Mouse (Mus musculus): Measurements from ENCODE around the gene Fkbpl.

GRCm38 (mm10) chr17:34688889-34689288 is 44.3 kb downstream of the Fkbpl start:
- TF ChIP-seq NELFE (IDR thresholded peaks at IDR 0.05; ENCODE audit: low read depth, low read length) (no peak), CTCF (conservative IDR thresholded peaks at IDR 0.05 in 1 of 2, IDR thresholded peaks at IDR 0.05 in 1 of 2; ENCODE audit: low read depth in 2 of 2, low read length in 2 of 2) (no peak), CHD1 (IDR thresholded peaks at IDR 0.05; ENCODE audit: low read depth, low read length) (no peak), MAFK (IDR thresholded peaks at IDR 0.05; ENCODE audit: insufficient replicate concordance, low read length) (no peak), TCF12 (IDR thresholded peaks at IDR 0.05; ENCODE audit: low read depth, low read length) (no peak), RAD21 (IDR thresholded peaks at IDR 0.05; ENCODE audit: low read depth, low read length) (no peak), EP300 (IDR thresholded peaks at IDR 0.05; ENCODE audit: low read length) (no peak)

Data from CH12.LX (cell line).